Mouse (Mus musculus) inflammation-experienced regulatory T-cells, adult 6 months (primary cell): Measurements from ENCODE around the gene Plekhf1. TPM values are rescaled to one million over a fixed set of nuclear protein-coding genes. Genes with fewer than 3 reads are reported as not detected.

Source experiments
- ATAC-seq: one replicate; pipeline ENCODE4 v1.8.0; 2017
- polyA plus RNA-seq, 3 experiments: library from polyadenylated mRNA; unstranded; fragments of 100-300 nt; shearing (Covaris generic); gene quantifications; one replicate each; pipeline ENCODE4 v1.2.1; 2017

Plekhf1 gene
- polyA plus RNA-seq, 3 experiments from 2014 or later, result 0.37 to 2.9 (median 1.0) TPM

DNA sequence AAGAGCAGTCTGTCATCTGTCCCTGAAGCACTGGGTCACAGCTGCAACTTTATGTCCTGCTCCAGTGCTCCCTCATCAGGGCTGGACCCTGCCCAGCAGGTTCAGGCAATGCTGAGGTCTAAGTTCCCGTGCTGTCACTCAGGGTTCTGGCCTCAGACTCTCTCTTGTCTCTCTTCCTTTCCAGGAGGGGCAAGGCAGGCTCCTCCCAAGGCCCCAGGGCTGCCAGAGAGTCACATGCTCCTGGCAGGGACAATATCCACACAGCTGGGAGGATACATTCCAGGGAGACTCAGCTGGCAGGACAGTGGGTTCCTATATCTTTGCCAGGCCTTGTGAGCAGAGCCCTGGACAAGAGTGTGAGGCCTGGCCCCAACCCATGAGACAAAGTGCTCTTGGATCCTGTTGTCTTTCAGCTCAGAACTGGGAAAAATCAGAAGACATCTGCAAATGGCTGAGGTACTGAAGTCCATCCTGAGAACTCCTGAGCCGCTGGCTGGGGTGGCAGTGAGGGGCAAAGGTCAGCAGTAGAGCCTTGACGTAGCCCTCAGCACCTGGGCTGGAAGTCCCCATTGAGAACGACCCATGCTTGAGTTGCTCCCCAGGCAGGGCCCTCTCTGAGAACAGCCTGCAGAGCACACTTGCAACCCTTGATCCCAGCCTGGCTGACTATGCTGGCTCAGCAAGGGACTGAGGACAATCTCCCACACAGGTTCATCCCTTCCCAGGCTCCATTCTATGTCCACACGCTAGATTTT, 10.2 kb downstream of the Plekhf1 start:
- ATAC-seq, result no peak

DNA sequence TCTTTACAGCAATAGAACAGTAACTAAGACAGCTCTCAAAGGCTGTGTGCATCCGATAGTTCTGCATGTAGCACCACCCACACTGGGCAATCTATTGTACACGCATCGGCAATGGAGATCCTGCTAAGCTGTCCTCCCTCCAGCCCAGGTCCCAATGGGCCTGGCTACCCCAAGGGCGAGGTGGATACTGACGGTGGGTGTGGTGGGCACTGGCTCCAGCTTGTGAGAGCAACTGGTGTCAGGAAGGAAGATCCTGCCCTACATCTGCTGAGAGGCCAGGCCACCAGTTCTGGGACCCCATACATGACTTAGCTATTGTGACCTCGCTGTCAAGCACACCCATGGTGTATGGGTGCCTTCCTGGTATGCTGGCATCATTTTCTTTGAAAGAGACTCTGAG, 12.1 kb downstream of the Plekhf1 start:
- no peak for ATAC-seq

DNA sequence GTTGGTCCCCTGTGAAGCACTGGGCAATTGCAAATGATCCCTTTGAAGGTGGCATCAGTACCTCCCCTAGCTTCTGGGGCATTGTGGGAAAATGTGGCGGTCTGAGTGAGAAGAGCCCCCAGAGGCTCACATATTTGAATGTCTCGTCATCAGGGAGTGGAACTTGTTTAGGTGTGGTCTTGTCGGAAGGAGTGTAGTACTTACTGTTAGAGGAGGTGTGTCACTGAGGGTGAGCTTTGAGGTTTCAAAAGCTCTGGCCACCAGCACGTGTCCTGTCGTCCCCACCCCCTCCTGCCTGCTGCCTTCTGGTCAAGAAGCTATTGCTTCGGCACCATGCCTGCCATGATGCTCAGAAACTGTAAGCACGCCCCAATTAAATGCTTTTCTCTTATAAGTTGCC, 12.5 kb downstream of the Plekhf1 start:
- ATAC-seq, result no peak

DNA sequence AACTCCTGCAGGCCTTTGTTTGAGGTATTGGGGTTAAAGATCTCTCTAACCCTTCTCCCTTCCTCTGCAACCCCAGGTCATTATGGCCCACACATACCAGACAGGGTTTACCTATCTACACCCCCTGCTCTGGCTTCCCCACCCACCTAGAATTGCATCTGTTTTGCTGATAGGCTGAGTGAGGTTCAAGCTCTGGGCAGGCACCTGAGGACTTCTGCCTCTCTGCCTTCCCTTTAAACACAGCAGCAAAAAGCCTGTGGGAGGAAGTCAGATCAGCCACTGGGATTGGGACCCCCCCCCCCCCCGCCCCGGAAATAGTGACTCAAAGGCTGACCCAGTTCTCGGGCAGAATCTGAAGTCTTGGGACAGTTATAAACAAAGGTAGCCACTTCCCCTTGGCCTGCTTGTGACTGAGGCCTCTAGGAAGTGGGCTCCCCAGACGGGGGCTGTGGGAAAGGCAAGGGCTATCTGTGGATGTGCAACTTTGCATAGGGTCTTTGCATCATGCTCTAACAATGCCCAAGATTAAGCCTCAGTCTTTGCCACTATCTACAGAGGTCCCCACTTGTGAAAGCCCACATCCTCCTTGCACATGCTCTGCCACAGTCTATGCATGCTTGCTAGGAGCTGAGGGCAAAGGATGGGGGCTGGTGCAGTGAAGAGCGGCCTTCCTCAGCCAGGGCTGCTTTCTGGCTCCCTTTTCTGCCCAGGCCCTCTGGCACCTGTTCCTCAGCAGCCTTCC, 13.2 kb downstream of the Plekhf1 start:
- ATAC-seq, result peak; percentile 84

DNA sequence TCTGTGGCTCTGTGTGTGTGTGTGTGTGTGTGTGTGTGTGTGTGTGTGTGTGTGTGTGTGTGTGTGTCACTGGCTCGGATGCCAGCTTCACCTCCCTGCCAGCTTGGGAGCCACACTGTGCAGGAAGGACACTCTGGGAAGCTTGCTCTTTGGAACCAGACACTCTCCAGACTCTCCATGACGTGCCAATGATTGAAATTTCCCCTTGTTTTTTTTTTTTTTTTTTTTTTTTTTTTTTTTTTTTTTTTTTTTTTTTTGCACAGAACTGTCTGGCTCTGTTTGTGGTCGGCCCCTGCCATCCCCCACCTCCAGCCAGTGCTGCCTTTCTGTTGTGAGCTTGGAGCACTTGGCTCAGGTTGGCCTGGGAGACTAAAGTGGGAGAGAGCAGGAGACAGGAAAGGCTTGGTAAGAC, 15.2 kb downstream of the Plekhf1 start:
- no peak for ATAC-seq

DNA sequence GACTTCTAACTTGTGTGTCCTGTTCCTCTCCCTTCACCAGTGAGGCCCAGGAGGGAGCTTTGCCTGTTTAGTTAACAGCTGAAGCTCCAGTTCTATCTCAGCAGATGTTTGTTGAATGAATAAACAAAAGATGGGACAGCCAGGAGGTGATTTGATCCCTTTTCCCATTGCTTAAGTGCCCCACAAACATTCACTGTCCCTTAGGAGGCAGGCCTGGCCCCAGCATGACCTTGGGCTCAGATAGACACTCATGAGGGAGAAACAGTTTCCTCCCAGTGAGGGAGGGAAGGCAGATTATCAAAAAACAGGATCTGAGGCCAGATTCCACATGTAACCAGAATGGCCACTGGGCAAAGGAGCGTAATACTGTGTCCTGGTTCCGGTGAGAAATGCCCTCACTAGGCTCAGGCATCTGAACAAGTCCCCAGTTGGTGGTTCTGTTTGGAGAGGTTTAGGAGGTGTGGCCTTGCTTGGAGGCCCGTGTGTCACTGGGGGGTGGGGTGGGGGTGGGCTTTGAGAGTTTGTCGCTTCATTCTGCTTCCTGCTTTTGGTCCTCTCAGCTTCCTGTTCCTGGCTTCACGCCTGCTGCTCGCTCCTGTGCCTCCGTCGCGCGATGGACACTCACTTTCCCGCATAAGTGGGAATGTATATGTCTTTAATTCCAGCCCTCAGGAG, 18.2 kb downstream of the Plekhf1 start:
- ATAC-seq, result no peak

DNA sequence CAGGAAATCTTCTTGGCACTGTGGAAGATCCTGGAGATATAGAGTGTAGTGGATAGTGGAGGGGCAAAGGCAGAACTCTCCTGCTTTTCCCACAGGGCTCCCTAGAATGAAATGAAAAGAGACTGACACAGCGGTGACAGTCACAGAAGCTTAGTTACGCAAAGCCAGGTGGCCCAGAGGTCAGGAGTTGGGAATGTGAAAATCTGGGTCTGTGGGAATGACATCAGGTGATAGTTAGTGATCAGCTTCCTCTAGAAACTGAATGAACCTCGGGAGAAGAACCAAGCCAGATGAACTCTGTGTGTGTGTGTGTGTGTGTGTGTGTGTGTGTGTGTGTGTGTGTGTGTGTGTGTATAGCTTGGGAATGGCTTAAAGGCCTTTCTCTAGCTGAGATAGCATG, 18.8 kb downstream of the Plekhf1 start:
- no peak for ATAC-seq

DNA sequence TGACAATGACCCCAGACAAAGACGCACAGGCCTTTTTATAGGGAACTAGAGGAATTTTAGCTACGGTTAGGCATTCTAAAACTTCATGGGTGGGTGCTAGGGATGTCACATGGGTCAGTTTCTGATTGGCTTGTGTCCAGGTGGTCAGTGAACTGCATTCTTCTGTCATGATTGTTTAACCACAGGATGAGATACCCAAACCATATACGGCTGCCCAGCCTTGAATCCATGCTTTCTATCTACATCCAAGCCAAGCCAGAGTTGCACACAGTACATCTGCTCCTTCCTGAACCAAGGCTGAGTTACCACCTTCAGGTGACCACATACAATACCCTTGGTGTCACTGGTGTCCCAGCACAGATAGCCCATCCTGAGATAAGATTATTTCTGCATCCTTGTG, 21.3 kb downstream of the Plekhf1 start:
- ATAC-seq, result no peak

DNA sequence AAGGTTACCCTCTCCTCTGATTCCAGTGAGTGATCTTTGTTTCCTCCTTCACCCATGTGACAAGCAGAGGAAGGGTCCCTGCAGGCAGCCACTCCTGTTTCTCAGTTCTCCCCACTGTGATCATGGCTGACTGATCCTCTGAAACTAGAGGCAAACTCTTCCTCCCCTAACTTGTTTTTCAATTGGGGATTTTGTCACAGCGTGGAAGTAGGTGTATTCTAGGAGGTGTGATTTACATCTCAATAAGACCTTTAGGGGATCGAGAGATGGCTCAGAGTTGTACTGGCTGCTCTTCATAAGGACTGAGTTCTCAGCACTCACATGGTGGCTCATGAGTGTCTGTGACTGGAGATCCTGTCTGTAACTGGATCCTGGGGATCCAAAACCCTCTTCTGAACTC, 22.0 kb downstream of the Plekhf1 start:
- ATAC-seq, result no peak

DNA sequence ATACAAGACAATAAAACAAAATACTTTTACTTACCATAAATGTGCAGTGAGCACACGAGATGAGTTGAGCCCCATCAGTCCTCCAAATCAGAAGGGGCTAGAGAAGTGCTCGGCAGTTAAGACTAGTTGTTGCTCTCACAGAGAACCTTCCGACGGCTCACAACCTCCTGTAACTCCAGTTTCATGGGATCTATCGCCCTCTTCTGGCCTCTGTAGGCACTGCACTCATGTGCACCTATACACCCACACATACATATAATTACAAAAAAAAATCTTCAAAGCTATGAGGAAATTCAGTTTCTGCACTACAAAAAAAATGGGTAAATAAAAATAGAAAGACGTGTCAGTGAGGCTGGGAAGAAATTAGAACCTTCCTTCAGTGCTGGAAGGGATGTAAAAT, 23.5 kb downstream of the Plekhf1 start:
- no peak for ATAC-seq

DNA sequence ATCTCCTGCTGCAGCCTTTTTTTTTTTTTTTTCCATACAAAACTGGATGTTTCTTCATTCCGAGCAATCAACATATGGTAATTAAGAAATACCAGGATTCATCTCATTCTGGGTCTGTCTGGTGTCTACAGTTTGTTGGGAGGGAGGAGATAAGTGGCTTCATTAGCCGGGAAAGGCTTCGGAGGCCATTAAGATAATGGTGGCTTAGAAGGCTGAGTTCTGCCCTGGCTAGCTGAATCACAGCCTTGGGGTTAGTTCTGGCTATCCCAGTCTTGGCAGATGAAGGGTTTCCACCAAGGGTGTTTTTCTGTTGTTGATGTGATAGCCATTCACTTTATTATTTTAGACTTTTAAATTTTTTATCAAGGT, 26.5 kb downstream of the Plekhf1 start:
- ATAC-seq, result no peak

DNA sequence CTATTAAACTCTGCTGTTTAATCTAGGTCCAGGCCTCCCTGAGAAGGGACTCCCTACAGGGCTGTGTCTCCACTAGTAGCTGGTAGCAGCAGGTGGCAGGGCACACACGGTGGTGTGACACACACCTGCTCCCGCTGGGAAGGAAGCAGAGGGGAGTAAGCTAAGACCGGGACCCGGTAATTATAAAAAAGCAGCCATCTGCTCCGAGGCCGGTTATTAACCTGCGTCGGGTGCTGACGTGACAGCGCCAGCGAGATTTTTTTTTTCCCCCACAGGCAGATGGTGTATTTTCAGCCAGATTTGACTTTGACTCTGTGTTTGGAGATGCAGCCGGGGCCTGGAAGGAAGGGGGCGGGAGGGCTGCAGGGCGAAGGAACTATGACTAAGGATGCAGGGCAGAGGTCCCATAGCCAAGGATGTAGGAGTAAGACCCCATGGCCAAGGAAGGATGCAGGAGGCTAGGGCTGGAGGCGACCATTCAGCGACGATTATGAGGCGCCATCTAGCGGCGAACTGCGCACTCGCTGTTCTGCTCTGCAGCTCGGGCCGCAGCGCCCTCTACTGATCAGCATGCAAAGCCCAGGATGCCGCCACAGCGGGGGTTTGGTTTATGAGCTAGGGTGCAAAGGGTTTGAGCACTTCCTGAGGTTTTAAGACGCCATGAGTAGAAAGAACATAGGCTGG, 27.1 kb downstream of the Plekhf1 start:
- peak; percentile 93 for ATAC-seq

DNA sequence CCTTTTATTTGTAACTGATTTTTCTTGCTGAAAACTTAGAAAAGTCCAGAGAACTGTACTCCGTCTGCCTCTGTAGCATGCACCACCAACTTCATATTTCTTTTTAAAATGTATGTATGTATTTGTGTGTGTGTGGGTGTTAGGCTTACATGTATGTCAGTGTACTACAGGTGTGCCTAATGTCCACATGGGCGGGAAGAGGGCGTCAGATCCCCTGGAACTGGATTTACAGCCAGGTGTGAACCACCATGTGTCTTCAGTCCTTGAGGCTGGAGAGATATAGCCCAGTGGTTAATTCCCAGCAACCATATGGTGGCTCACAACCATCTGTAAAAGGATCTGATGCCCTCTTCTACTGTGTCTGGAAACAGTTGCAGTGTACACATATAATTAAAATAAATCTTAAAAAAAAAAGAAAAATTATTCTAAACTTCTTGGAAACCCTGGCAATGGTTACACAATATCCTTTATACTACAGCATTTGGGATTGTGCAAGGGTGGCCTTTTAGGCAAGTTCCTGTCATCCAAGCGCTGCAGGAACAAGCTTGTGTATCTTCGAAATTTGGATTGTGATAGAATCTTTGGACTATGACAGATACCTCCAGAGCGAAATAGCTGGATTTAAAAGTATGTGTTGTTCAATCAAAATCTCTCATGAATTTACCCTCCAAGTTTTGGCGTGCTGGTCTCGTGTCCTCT, 27.8 kb downstream of the Plekhf1 start:
- no peak for ATAC-seq

DNA sequence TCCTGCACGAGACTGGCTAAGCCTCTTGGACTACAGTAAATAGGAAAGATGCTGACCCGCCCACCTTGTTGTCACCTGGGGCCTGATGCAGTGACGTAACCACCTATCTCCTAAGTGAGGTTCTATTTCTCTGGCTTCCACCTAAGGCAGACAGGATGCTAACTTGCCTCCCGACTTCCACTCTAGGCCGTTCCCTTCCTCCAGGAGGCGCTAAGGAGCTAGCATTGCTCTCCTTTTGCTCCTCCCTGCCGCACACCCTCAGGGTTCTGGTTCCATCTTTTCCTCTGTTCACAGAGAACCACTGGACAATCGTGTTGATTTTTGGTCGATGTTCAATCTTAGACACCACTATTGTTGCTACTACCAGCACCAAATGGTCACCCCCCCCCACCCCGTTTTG, 36.2 kb downstream of the Plekhf1 start:
- ATAC-seq, result no peak

DNA sequence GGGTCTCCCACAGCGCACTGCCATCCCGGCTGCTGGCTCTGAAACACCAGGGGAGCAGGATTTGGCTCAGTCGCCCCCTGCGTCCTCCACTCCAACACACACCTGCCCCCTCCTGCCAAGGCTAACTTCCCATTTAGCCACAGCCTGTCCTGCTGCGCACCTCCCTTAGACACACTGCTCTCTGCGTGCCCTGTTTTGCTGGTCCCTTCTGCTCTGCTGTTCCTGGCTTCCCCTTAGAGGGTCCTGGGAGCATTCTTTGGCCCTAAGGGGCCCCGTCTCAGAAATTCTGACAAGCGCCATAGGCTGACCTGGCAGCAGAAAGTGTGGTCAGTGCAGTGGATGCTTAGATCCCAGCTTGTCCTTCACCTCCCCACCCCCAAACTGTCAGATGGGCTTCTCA, 36.7 kb downstream of the Plekhf1 start:
- no peak for ATAC-seq

DNA sequence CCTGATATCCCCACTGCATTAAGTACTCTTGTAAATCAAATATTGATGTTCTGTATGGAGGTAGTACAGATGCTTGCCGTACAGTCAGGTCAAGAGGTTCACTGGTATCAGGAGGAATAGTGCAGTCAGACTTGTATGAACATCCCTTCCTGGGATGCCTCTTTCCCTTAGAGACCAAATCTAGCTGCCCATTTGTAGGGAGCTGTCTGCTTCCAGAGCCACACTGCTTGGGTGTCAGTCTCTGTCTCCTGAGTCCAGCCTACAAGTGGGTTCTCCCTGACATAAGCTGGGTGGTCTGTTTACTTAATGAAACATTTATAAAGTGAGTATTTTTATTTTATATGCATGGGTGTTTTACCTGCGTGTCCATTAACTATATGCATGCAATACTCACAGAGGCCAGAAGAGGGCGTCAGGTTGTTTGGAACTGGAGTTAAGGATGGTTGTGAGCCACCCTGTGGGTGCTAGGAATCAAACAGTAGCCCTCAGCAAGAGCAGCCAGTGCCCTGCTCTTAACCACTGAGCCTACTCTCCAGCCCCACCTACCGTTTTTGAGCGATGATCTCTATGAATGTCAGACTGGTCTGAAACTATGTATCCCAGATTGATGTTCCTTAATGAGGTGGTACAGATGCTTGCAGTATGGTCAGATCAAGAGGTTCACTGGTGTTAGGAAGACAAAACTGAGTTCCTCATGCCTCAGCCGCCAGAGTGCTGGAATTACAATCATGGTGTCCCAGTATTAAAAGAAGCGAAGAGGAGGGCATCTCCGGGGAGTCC, 37.6 kb downstream of the Plekhf1 start:
- no peak for ATAC-seq

DNA sequence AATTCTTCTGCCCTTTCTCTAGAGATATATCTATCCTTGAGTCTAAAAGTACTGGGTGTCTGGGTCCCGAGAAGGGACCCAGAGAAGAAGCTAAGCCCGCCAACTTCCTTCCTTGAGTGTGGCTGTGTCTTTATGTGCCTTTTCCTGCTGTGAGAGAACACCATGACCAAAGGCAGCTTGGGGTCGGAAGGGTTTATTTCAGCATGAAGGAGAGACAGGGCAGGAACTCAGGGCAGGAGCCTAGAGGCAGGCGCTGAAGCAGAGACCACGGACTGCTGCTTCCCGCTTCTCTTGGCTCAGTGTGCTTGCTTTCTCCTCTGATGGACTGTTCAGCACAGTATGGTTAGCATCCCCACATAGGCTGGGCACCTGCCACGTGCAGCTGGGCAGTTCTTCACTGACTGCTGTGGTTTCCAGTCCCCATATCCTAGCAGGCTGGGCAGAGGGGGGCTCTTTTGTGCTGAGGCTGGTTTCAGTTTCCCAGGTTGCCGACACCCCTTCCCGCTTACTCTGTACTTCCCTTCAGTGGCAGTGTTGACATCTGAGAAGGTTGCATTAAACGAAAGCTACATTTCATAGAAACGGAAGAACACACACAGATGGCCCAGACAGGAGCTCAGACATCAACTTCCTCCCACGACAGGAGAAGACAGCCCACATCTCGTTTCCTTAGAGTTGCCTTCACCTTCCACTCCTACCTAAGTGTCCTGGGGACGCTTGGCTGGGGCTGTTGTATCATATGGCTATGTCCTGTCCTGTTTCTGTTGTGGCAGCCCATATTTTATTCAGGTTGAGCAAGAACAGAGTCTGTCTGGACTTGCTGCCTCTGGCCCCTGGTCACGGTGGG, 38.5 kb downstream of the Plekhf1 start:
- ATAC-seq, result peak; percentile 84

DNA sequence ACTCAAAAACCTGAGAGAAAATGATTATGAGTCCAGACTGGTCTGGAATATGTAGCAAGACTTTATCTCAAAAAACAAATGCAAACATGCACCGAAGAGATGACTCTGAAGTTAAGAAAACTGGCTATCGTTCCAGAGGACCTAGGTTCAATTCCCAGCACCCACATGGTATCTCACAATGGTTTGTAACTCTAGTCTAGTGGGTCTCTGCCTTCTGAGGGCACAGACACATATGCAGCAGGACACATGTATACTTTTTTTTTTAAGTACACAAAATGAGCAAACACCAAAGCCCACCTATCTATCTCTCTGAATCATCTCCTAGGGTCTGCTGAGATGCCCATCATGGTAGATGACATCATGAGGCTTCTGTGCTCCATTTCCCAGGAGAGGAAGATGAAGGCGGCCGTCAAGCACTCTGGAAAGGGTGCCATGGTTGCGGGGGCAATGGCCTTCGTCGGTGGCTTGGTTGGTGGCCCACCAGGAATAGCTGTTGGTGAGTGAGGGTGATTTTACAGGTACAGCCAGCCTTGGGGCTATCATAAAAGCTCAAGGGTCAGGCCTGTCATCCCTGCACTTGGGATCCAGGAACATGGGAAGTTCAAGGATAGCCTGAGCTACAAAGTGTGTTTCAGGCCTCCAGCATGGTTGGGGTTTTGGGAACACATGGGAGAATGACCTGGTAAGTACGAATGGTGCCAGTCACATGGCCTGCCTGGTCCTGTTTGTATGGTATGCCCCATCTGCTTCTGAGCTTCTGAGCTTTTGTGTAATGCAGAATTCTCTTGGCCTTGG, 39.3 kb downstream of the Plekhf1 start:
- no peak for ATAC-seq

DNA sequence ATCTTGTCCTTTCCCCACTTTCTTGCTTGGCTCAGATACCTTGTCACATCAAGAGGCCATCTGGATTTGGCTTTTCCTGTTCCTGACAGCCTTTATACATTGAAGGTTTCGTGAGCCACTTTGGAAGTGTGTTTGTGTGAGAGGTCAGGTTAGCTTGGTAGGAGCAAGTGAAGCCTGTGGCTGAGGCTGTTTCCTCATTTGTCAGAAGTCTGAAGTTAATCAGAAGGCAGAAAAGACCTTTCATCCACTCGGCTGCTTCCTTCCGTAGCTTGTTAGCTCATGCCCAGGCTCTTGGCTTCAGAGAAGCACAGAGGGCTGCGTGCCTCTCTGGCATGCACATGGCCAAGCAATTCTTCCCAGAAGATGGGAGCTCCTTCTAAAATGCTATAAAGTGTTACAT, 40.0 kb downstream of the Plekhf1 start:
- no peak for ATAC-seq

DNA sequence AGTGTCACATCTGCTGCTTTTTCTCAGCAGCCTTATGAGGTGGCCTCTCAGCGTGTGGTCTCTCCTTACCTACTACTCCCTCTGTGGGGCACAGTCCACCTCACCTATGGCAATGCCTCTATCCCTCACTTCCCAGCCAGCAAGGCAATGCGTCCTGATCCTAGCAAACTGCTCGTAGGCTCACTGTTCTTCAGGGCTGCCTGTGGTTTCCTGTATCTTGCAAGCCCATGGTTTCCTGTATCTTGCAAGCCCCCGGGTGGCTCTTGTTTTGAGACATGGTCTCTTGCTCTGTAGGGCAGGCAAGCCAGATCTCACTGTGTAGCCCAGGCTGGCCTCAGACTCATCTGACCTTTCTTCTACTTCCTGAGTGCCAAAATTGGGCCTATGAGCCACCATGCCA, 41.0 kb downstream of the Plekhf1 start:
- peak; percentile 7 for ATAC-seq
